Comparison of ENCODE assay signal across 13 mouse cellular contexts in the genomic region with DNA sequence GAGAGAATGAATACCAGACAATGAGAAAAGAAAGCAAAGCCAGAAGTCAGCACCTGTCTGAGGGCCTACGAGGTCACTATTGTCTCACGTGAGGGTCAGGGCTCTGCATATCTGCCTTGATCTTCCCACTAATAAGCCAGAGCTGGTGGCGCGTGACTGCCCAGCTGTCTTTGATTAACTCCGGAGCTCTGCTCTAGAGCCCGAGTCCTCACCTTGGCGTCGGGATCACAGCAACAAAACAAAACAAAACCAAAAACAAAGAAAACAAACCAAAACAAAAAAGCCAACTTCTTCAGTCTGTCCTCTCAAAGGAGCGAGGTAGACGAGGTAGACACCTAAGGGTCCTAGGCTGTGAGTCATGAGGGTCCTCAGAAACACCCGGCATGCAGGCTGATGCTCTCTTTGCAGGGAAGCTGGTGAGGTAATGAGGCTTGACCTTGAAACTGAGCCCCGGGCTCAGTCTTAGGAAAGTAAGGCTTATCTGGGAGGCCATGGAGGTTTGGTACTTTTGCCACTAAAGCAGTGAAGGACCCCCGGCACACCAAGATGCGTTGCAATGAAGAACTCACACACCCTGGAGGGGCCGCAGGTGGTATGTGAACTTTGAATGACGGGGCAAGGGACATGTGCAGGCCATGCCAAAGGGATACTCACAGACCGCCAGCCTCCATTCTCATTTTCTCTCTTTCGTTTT. TPM values are rescaled to one million over a fixed set of nuclear protein-coding genes. Genes with fewer than 3 reads are reported as not detected.
DNase-seq lines count a peak whose midpoint lies in the region; ATAC-seq and TF ChIP-seq lines count a peak whose summit lies in the region.
"Had no signal": no experiment of that assay in that cellular context is flagged by ENCODE, and none has a peak within 500 bp of the region (broad histone marks: within the 10 kb centered on the region; RNA-seq: fewer than 3 reads in every experiment).

No protein-coding gene starts in this region.

- no peak for ATAC-seq in liver, embryonic 11.5 days (replicated peaks; ENCODE audit: low FRiP score)
- no peak for ATAC-seq in liver, postnatal 0 days
- no peak for ATAC-seq in limb, embryonic 12.5 days (ENCODE audit: insufficient number of reproducible peaks, insufficient read depth, low FRiP score, low TSS enrichment, low read depth)
- no peak for ATAC-seq in hindbrain, embryonic 16.5 days
- ATAC-seq: activated CD4-positive, CD25-positive, alpha-beta regulatory T cell, adult 4 months; CD4-positive, CD25-positive, alpha-beta regulatory T cell, adult 4 months; forebrain, embryonic 14.5 days had no signal

- H3K4me2 ChIP-seq in liver, embryonic 11.5 days, result no peak overlapping the region
- H3K4me2 ChIP-seq in liver, postnatal 0 days (ENCODE audit: low read depth, low read length), result no peak overlapping the region
- H3K4me2 ChIP-seq in limb, embryonic 12.5 days, result peak overlapping the region; percentile 24
- no peak overlapping the region for H3K4me2 ChIP-seq in hindbrain, embryonic 16.5 days (ENCODE audit: low read length)

- H3K36me3 ChIP-seq in liver, embryonic 11.5 days (ENCODE audit: control insufficient read depth, insufficient read depth, low read length), result no peaks in the 10 kb centered on the region
- H3K36me3 ChIP-seq in liver, postnatal 0 days (replicated peaks; ENCODE audit: insufficient read depth, low read length), result no peaks in the 10 kb centered on the region
- no peaks in the 10 kb centered on the region for H3K36me3 ChIP-seq in limb, embryonic 12.5 days
- no peaks in the 10 kb centered on the region for H3K36me3 ChIP-seq in hindbrain, embryonic 16.5 days (ENCODE audit: control insufficient read depth, insufficient read depth, low read length)

- H3K9me3 ChIP-seq in liver, embryonic 11.5 days (ENCODE audit: control insufficient read depth, low read length), result no peaks in the 10 kb centered on the region
- no peaks in the 10 kb centered on the region for H3K9me3 ChIP-seq in liver, postnatal 0 days (ENCODE audit: low read length)
- no peaks in the 10 kb centered on the region; the same call in 1 of the 2 replicates for H3K9me3 ChIP-seq in limb, embryonic 12.5 days
- no peaks in the 10 kb centered on the region for H3K9me3 ChIP-seq in hindbrain, embryonic 16.5 days (ENCODE audit: control insufficient read depth, low read length)

- TF ChIP-seq CTCF in liver, postnatal 0 days (IDR thresholded peaks at IDR 0.05; ENCODE audit: low read depth), result no peak

- WGBS in liver, embryonic 11.5 days, result 76% methylated on average over 18 of the region's 18 CpGs
- WGBS in liver, postnatal 0 days (ENCODE audit: insufficient replicate concordance), result 84% methylated on average over 18 of the region's 18 CpGs
- WGBS in limb, embryonic 12.5 days, result 37% methylated on average over 18 of the region's 18 CpGs
- 72% methylated on average over 18 of the region's 18 CpGs for WGBS in hindbrain, embryonic 16.5 days

- no peak overlapping the region for H3K4me3 ChIP-seq in liver, embryonic 11.5 days (ENCODE audit: low read depth, low read length)
- H3K4me3 ChIP-seq in liver, postnatal 0 days (ENCODE audit: low read depth, low read length), result no peak overlapping the region
- H3K4me3 ChIP-seq in limb, embryonic 12.5 days (replicated peaks), result no peak overlapping the region
- H3K4me3 ChIP-seq in hindbrain, embryonic 16.5 days (ENCODE audit: low read length), result no peak overlapping the region
- H3K4me3 ChIP-seq: heart, adult 2 months had no signal

- DNase-seq in liver, embryonic 11.5 days (ENCODE audit: low spot score), result no peak
- no peak for DNase-seq in liver, postnatal 0 days
- peak; percentile 70 for DNase-seq in ZHBTc4 (ENCODE audit: low read depth, low spot score)
- DNase-seq in kidney, adult 8-10 months, result peak; percentile 79 to 85
- no peak for DNase-seq in layer of hippocampus, postnatal 14 days (ENCODE audit: low spot score in 2 of 2)
- DNase-seq in ovary, postnatal 36 days (ENCODE audit: low spot score), result no peak

- H3K4me1 ChIP-seq in liver, embryonic 11.5 days (replicated peaks; ENCODE audit: control insufficient read depth, insufficient read depth, low read length), result peaks cover 27% of the 10 kb centered on the region
- H3K4me1 ChIP-seq in liver, postnatal 0 days (ENCODE audit: insufficient read depth), result peaks cover 28% of the 10 kb centered on the region
- peaks cover 19% of the 10 kb centered on the region for H3K4me1 ChIP-seq in limb, embryonic 12.5 days (replicated peaks)
- no peaks in the 10 kb centered on the region for H3K4me1 ChIP-seq in hindbrain, embryonic 16.5 days (ENCODE audit: control insufficient read depth, insufficient read depth, low read depth, low read length)

- 0 out of 2 replicates have a peak overlapping the region, but pooled peaks have one; percentile 7 for H3K9ac ChIP-seq in liver, embryonic 11.5 days (ENCODE audit: low read depth, low read length)
- H3K9ac ChIP-seq in liver, postnatal 0 days (replicated peaks), result no peak overlapping the region
- H3K9ac ChIP-seq in limb, embryonic 12.5 days (replicated peaks), result no peak overlapping the region
- H3K9ac ChIP-seq in hindbrain, embryonic 16.5 days (ENCODE audit: low read depth, low read length), result no peak overlapping the region
- H3K9ac ChIP-seq: liver, embryonic 14.5 days had no signal

- H3K27me3 ChIP-seq in liver, embryonic 11.5 days (replicated peaks; ENCODE audit: control insufficient read depth, insufficient read depth, low read length), result no peaks in the 10 kb centered on the region
- H3K27me3 ChIP-seq in liver, postnatal 0 days (ENCODE audit: insufficient read depth, low read length), result no peaks in the 10 kb centered on the region
- H3K27me3 ChIP-seq in limb, embryonic 12.5 days, result no peaks in the 10 kb centered on the region
- no peaks in the 10 kb centered on the region for H3K27me3 ChIP-seq in hindbrain, embryonic 16.5 days (replicated peaks; ENCODE audit: control insufficient read depth, insufficient read depth, low read length)

- no peak overlapping the region for H3K27ac ChIP-seq in liver, embryonic 11.5 days (ENCODE audit: low read depth, low read length)
- H3K27ac ChIP-seq in liver, postnatal 0 days (ENCODE audit: low read depth), result no peak overlapping the region
- peak overlapping the region; percentile 68 for H3K27ac ChIP-seq in limb, embryonic 12.5 days
- no peak overlapping the region for H3K27ac ChIP-seq in hindbrain, embryonic 16.5 days (ENCODE audit: low read depth, low read length)
- H3K27ac ChIP-seq: heart, adult 2 months; liver, embryonic 14.5 days had no signal

- no peak for TF ChIP-seq EP300 in liver, postnatal 0 days (IDR thresholded peaks at IDR 0.05; ENCODE audit: low read depth)

RNA-seq across cellular contexts. Expression of a gene that starts 18.9 kb away (rescaled TPM):
- 1.7 and 2.6 TPM in 2 replicates for polyA plus RNA-seq in liver, embryonic 11.5 days (2014; fragmentation: Nextera tagmentation; extraction: Ambion mirVana)
- 1.1 and 1.4 TPM in 2 replicates for polyA plus RNA-seq in liver, postnatal 0 days (2015; fragmentation: Nextera tagmentation; extraction: Ambion mirVana)
- 1.7 TPM in 2 replicates for polyA plus RNA-seq in limb, embryonic 12.5 days (2016; fragmentation: Nextera tagmentation; extraction: Ambion mirVana)
- 1 to 10 TPM in 1 of 2 experiments, under 1 TPM in 1; 0.45 to 1.0 TPM for total RNA-seq in layer of hippocampus, postnatal 14 days (2021)
- 1.6 and 2.0 TPM in 2 replicates for polyA plus RNA-seq in hindbrain, embryonic 16.5 days (2015; fragmentation: Nextera tagmentation; extraction: Ambion mirVana)
- polyA plus RNA-seq: activated CD4-positive, CD25-positive, alpha-beta regulatory T cell, adult 4 months; CD4-positive, CD25-positive, alpha-beta regulatory T cell, adult 4 months had no signal

RNA-seq across cellular contexts. Expression of a gene that starts 19.1 kb away (rescaled TPM):
- 4.5 and 6.0 TPM in 2 replicates for polyA plus RNA-seq in liver, embryonic 11.5 days (2014; fragmentation: Nextera tagmentation; extraction: Ambion mirVana)
- polyA plus RNA-seq in liver, postnatal 0 days (2015; fragmentation: Nextera tagmentation; extraction: Ambion mirVana), result 2.8 and 3.6 TPM in 2 replicates
- polyA plus RNA-seq in limb, embryonic 12.5 days (2016; fragmentation: Nextera tagmentation; extraction: Ambion mirVana), result 2.2 and 3.7 TPM in 2 replicates
- 1 to 10 TPM; 5.8 to 6.5 TPM for total RNA-seq in layer of hippocampus, postnatal 14 days (2021)
- polyA plus RNA-seq in hindbrain, embryonic 16.5 days (2015; fragmentation: Nextera tagmentation; extraction: Ambion mirVana), result 4.4 and 5.6 TPM in 2 replicates
- polyA plus RNA-seq: activated CD4-positive, CD25-positive, alpha-beta regulatory T cell, adult 4 months had no signal

RNA-seq across cellular contexts. Expression of a gene that starts 29.2 kb away (rescaled TPM):
- 0.37 TPM in 1 of 2 replicates, not detected in the other for polyA plus RNA-seq in liver, embryonic 11.5 days (2014; fragmentation: Nextera tagmentation; extraction: Ambion mirVana)
- 0.46 and 0.83 TPM in 2 replicates for polyA plus RNA-seq in liver, postnatal 0 days (2015; fragmentation: Nextera tagmentation; extraction: Ambion mirVana)
- 0.58 and 1.0 TPM in 2 replicates for polyA plus RNA-seq in limb, embryonic 12.5 days (2016; fragmentation: Nextera tagmentation; extraction: Ambion mirVana)
- total RNA-seq in layer of hippocampus, postnatal 14 days (2021), result 1 to 10 TPM in 1 of 2 experiments, under 1 TPM in 1; 0.88 to 1.1 TPM
- 0.53 and 0.77 TPM in 2 replicates for polyA plus RNA-seq in hindbrain, embryonic 16.5 days (2015; fragmentation: Nextera tagmentation; extraction: Ambion mirVana)
- polyA plus RNA-seq: activated CD4-positive, CD25-positive, alpha-beta regulatory T cell, adult 4 months; CD4-positive, CD25-positive, alpha-beta regulatory T cell, adult 4 months had no signal

RNA-seq across cellular contexts. Expression of a gene that starts 32.9 kb away (rescaled TPM):
- polyA plus RNA-seq in liver, embryonic 11.5 days (2014; fragmentation: Nextera tagmentation; extraction: Ambion mirVana), result 75.4 and 79.1 TPM in 2 replicates
- 14.5 and 15.2 TPM in 2 replicates for polyA plus RNA-seq in liver, postnatal 0 days (2015; fragmentation: Nextera tagmentation; extraction: Ambion mirVana)
- polyA plus RNA-seq in limb, embryonic 12.5 days (2016; fragmentation: Nextera tagmentation; extraction: Ambion mirVana), result 132 and 140 TPM in 2 replicates
- 10 to 100 TPM; 84.3 to 88.5 TPM for total RNA-seq in layer of hippocampus, postnatal 14 days (2021)
- 89.8 and 104 TPM in 2 replicates for polyA plus RNA-seq in hindbrain, embryonic 16.5 days (2015; fragmentation: Nextera tagmentation; extraction: Ambion mirVana)

RNA-seq across cellular contexts. Expression of a gene that starts 42.6 kb away (rescaled TPM):
- 755 and 757 TPM in 2 replicates for polyA plus RNA-seq in liver, embryonic 11.5 days (2014; fragmentation: Nextera tagmentation; extraction: Ambion mirVana)
- 199 and 203 TPM in 2 replicates for polyA plus RNA-seq in liver, postnatal 0 days (2015; fragmentation: Nextera tagmentation; extraction: Ambion mirVana)
- 569 and 701 TPM in 2 replicates for polyA plus RNA-seq in limb, embryonic 12.5 days (2016; fragmentation: Nextera tagmentation; extraction: Ambion mirVana)
- total RNA-seq in layer of hippocampus, postnatal 14 days (2021), result 100 to 1,000 TPM; 409 to 418 TPM
- 382 and 471 TPM in 2 replicates for polyA plus RNA-seq in hindbrain, embryonic 16.5 days (2015; fragmentation: Nextera tagmentation; extraction: Ambion mirVana)

Comparison
In these comparisons a context has a peak if more than half of its experiments do, and no peak if none do; other contexts are left out.
1. DNase-seq: peak in ZHBTc4 (single experiment) and kidney, adult 8-10 months (2 of 2); none in liver, embryonic 11.5 days (single experiment), liver, postnatal 0 days (single experiment), layer of hippocampus, postnatal 14 days (0 of 2) and ovary, postnatal 36 days (single experiment).